Comparison of ENCODE assay signal across 10 mouse cellular contexts in genomic region chr2:113305339-113305738, GRCm38 (mm10). TPM values are rescaled to one million over a fixed set of nuclear protein-coding genes. Genes with fewer than 3 reads are reported as not detected.
DNase-seq lines count a peak whose midpoint lies in the region; ATAC-seq and TF ChIP-seq lines count a peak whose summit lies in the region.
"Had no signal": no experiment of that assay in that cellular context is flagged by ENCODE, and none has a peak within 500 bp of the region (broad histone marks: within the 10 kb centered on the region; RNA-seq: fewer than 3 reads in every experiment).

No protein-coding gene starts in this region.

- WGBS in kidney, embryonic 16.5 days: 6% methylated on average over 4 of the region's 4 CpGs
- 6% methylated on average over 4 of the region's 4 CpGs for WGBS in liver, adult 2 months
- 15% methylated on average over 4 of the region's 4 CpGs for WGBS in neural tube, embryonic 14.5 days

- H3K9ac ChIP-seq in kidney, embryonic 16.5 days (replicated peaks; ENCODE audit: low read length): no peak overlapping the region
- H3K9ac ChIP-seq in liver, adult 2 months (ENCODE audit: low read depth, low read length): no peak overlapping the region
- H3K9ac ChIP-seq in neural tube, embryonic 14.5 days (replicated peaks; ENCODE audit: low read depth, low read length): no peak overlapping the region
- H3K9ac ChIP-seq: neural tube, embryonic 13.5 days had no signal

- no peaks in the 10 kb centered on the region for H3K36me3 ChIP-seq in kidney, embryonic 16.5 days (ENCODE audit: insufficient read depth, low read length)
- no peaks in the 10 kb centered on the region for H3K36me3 ChIP-seq in liver, adult 2 months (ENCODE audit: control insufficient read depth, insufficient read depth, low read length)
- H3K36me3 ChIP-seq in neural tube, embryonic 14.5 days (ENCODE audit: control insufficient read depth, insufficient read depth, low read length): no peaks in the 10 kb centered on the region
- H3K36me3 ChIP-seq: neural tube, embryonic 13.5 days had no signal

- peak; percentile 85 for TF ChIP-seq CTCF in gastrocnemius, adult 2 months (IDR thresholded peaks at IDR 0.05)
- TF ChIP-seq CTCF in liver, adult 2 months (IDR thresholded peaks at IDR 0.05; ENCODE audit: low read depth, low read length): peak; percentile 78

- TF ChIP-seq POLR2A in liver, adult 2 months (IDR thresholded peaks at IDR 0.05; ENCODE audit: extremely low read depth, insufficient read depth, low read length): no peak

- H3K27ac ChIP-seq in gastrocnemius, adult 2 months: no peak overlapping the region
- H3K27ac ChIP-seq in kidney, embryonic 16.5 days (ENCODE audit: low read length): no peak overlapping the region
- H3K27ac ChIP-seq in liver, adult 2 months (replicated peaks; ENCODE audit: insufficient read depth, low read depth, low read length): no peak overlapping the region
- H3K27ac ChIP-seq in neural tube, embryonic 14.5 days (ENCODE audit: low read depth, low read length): no peak overlapping the region
- H3K27ac ChIP-seq: neural tube, embryonic 13.5 days had no signal

- no peaks in the 10 kb centered on the region for H3K27me3 ChIP-seq in kidney, embryonic 16.5 days (ENCODE audit: insufficient read depth, low read length)
- no peaks in the 10 kb centered on the region for H3K27me3 ChIP-seq in liver, adult 2 months (ENCODE audit: control insufficient read depth, insufficient read depth, low read length)
- no peaks in the 10 kb centered on the region for H3K27me3 ChIP-seq in neural tube, embryonic 14.5 days (ENCODE audit: control insufficient read depth, insufficient read depth, low read length)
- H3K27me3 ChIP-seq: neural tube, embryonic 13.5 days had no signal

- peak; percentile 80 for ATAC-seq in kidney, embryonic 16.5 days (ENCODE audit: low FRiP score, low TSS enrichment)
- ATAC-seq in neural tube, embryonic 14.5 days (ENCODE audit: low read depth): peak; percentile 62; the same call in 1 of the 2 replicates

- DNase-seq in A20 (ENCODE audit: low read depth, low spot score) (peak; percentile 27), R1 (ENCODE audit: low read depth, low spot score) (peak; percentile 64)
- DNase-seq in cerebellum, postnatal 36 days: peak; percentile 81 to 86
- peak; percentile 69 for DNase-seq in gastrocnemius, adult 2 months
- peak; percentile 35 for DNase-seq in liver, adult 2 months (ENCODE audit: extremely low read depth, low read depth, low spot score)
- peak; percentile 79 for DNase-seq in urinary bladder, postnatal 14 days (ENCODE audit: low spot score)

- H3K4me2 ChIP-seq in kidney, embryonic 16.5 days (replicated peaks; ENCODE audit: low read depth, low read length): no peak overlapping the region
- H3K4me2 ChIP-seq in neural tube, embryonic 14.5 days (ENCODE audit: low read depth, low read length): no peak overlapping the region
- H3K4me2 ChIP-seq: neural tube, embryonic 13.5 days had no signal

- peaks cover 3% of the 10 kb centered on the region; the same call in 1 of the 2 replicates for H3K4me1 ChIP-seq in kidney, embryonic 16.5 days (ENCODE audit: insufficient read depth, low read length)
- H3K4me1 ChIP-seq in liver, adult 2 months (ENCODE audit: control insufficient read depth, insufficient read depth, low read length): no peaks in the 10 kb centered on the region
- H3K4me1 ChIP-seq in neural tube, embryonic 14.5 days (ENCODE audit: control insufficient read depth, insufficient read depth, low read length): no peaks in the 10 kb centered on the region

- H3K9me3 ChIP-seq in kidney, embryonic 16.5 days (ENCODE audit: low read length): no peaks in the 10 kb centered on the region
- H3K9me3 ChIP-seq in neural tube, embryonic 14.5 days (ENCODE audit: control insufficient read depth, low read length): no peaks in the 10 kb centered on the region
- H3K9me3 ChIP-seq: neural tube, embryonic 13.5 days had no signal

- no peak overlapping the region for H3K4me3 ChIP-seq in gastrocnemius, adult 2 months
- H3K4me3 ChIP-seq in kidney, embryonic 16.5 days (ENCODE audit: low read length): no peak overlapping the region
- no peak overlapping the region for H3K4me3 ChIP-seq in liver, adult 2 months (ENCODE audit: insufficient read depth, low read depth, low read length)
- H3K4me3 ChIP-seq in neural tube, embryonic 14.5 days (ENCODE audit: low read depth, low read length): no peak overlapping the region
- H3K4me3 ChIP-seq: erythroblast, embryonic 14.5 days; neural tube, embryonic 13.5 days had no signal

- H3K79me2 ChIP-seq in liver, adult 2 months (ENCODE audit: control insufficient read depth, insufficient read depth, low read length): no peaks in the 10 kb centered on the region

- intact Hi-C loops in gastrocnemius, adult 2 months (cut with DNase I): loop anchor here (1.0 to 10.0 kb wide), 3 partner anchors 126 to 499 kb away; no protein-coding TSS in a partner anchor

RNA-seq across cellular contexts. Expression of gene Tmco5b, which starts 19.8 kb away (rescaled TPM):
- total RNA-seq in gastrocnemius, adult 2 months (2021): not detected
- polyA plus RNA-seq in kidney, embryonic 16.5 days (2015; fragmentation: Nextera tagmentation; extraction: Ambion mirVana): not detected in 2 replicates
- not detected in 2 replicates for total RNA-seq in liver, adult 2 months (2014; rRNA removed)
- polyA plus RNA-seq in liver, adult 2 months (2012; rRNA removed): not detected in 2 replicates
- polyA plus RNA-seq in neural tube, embryonic 14.5 days (2014; fragmentation: Nextera tagmentation; extraction: Ambion mirVana): not detected in 2 replicates
- polyA plus RNA-seq: erythroblast, embryonic 14.5 days; neural tube, embryonic 13.5 days had no signal

RNA-seq across cellular contexts. Expression of gene Fmn1, which starts 22.2 kb away (rescaled TPM):
- 1 to 10 TPM; 2.8 to 7.8 TPM for total RNA-seq in gastrocnemius, adult 2 months (2021)
- 7.4 and 11.0 TPM in 2 replicates for polyA plus RNA-seq in kidney, embryonic 16.5 days (2015; fragmentation: Nextera tagmentation; extraction: Ambion mirVana)
- 3.1 and 4.3 TPM in 2 replicates for total RNA-seq in liver, adult 2 months (2014; rRNA removed)
- 0.61 and 0.92 TPM in 2 replicates for polyA plus RNA-seq in liver, adult 2 months (2012; rRNA removed)
- polyA plus RNA-seq in neural tube, embryonic 14.5 days (2014; fragmentation: Nextera tagmentation; extraction: Ambion mirVana): 0.19 and 1.0 TPM in 2 replicates

Comparison
In these comparisons a context has a peak if more than half of its experiments do, and no peak if none do; other contexts are left out.
1. DNase-seq: peak in every context shown above with its lines; median percentile 84 in cerebellum, postnatal 36 days; 79 in urinary bladder, postnatal 14 days; 69 in gastrocnemius, adult 2 months; 64 in R1; 35 in liver, adult 2 months; 27 in A20.